Mouse (Mus musculus) 416B (cell line): ENCODE results near the gene Trp53inp2.

Source experiments
- DNase-seq: peaks from one replicate; pipeline ENCODE4 v3.0.0; 2011; ENCODE audit warnings: low read depth

Trp53inp2 gene

GRCm38 (mm10) chr2:155380261-155381059 is at the start of gene Trp53inp2:
TSS of gene Trp53inp2 (plus strand) at chr2:155381059.
- DNase-seq, result no peak

- DNase-seq, result no peak
Observed at GRCm38 (mm10) chr2:155331351-155331750, 49.5 kb upstream of the Trp53inp2 start.

- no peak for DNase-seq
Observed at GRCm38 (mm10) chr2:155333421-155333820, 47.4 kb upstream of the Trp53inp2 start.

GRCm38 (mm10) chr2:155335231-155335630 is 45.6 kb upstream of the Trp53inp2 start:
- DNase-seq, result peak; percentile 64

- no peak for DNase-seq
Observed at GRCm38 (mm10) chr2:155336254-155336653, 44.6 kb upstream of the Trp53inp2 start.

DNA sequence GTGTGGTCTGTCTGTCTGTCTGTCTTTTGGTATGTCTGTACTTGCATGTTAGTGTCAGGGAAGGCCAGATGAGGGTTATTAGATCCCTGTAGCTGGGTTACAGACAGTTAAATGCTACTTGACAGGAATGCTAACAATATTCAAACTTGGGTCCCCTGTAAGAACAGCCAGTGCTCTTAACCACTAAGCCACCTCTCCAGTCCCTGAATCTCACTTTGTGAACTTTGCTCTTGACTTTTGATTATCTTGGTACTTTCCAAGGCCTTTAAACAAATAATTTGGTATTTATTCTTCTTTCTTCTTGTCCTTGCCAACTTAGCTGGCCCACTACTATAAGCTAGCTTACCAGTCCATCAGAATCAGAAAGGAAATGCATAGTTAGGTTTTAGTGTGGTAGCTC is 40.7 kb upstream of the Trp53inp2 start:
- DNase-seq, result no peak

GRCm38 (mm10) chr2:155346670-155347069 is 34.2 kb upstream of the Trp53inp2 start:
- no peak for DNase-seq

DNA sequence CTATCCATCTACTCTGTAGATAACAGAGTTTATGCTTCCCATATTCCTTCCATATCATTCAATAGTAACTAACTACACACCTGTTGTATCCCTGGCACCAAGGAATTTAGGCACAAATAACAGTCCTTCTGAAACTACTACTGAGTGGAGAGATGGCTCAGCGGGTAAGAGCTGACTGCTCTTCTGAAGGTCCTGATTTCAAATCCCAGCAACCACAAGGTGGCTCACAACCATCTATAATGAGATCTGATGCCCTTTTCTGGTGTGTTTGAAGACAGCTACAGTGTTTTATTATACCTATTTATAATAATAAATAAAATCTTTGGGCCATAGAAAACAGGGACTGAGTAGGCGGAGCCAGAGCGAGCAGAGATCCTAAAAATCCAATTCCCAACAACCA is 26.5 kb upstream of the Trp53inp2 start:
- DNase-seq, result no peak

GRCm38 (mm10) chr2:155356971-155357591 is 23.8 kb upstream of the Trp53inp2 start, which contains the start of gene Pigu:
TSS of gene Pigu (minus strand) at chr2:155357430.
- peak; percentile 96 for DNase-seq

- DNase-seq, result no peak
Observed at GRCm38 (mm10) chr2:155357686-155358399, 23.0 kb upstream of the Trp53inp2 start.

GRCm38 (mm10) chr2:155367635-155368284 is 13.1 kb upstream of the Trp53inp2 start:
- peak; percentile 49 for DNase-seq

GRCm38 (mm10) chr2:155369333-155369883 is 11.5 kb upstream of the Trp53inp2 start:
- DNase-seq, result peak; percentile 74

GRCm38 (mm10) chr2:155372451-155372850 is 8.4 kb upstream of the Trp53inp2 start:
- DNase-seq, result no peak

DNA sequence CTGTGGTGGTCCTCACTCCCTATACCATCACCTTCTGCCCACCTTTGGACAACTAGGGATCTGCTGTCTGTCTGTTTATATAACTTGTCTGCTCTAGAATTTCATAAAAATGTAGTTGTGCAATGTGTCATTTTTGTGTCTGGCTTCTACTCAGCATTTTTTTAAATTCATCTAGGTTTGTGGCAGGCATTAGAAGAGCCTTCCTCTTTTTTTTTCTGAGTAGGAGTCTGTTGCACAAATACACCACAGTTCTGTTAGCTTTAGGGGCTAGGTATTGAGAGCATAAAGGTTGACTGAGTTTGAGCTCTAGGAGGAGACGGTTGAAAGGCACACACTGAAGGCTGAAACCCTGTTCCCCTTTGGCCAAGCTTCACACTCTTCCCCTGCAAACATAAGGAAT is 7.6 kb upstream of the Trp53inp2 start:
- DNase-seq, result peak; percentile 61

DNA sequence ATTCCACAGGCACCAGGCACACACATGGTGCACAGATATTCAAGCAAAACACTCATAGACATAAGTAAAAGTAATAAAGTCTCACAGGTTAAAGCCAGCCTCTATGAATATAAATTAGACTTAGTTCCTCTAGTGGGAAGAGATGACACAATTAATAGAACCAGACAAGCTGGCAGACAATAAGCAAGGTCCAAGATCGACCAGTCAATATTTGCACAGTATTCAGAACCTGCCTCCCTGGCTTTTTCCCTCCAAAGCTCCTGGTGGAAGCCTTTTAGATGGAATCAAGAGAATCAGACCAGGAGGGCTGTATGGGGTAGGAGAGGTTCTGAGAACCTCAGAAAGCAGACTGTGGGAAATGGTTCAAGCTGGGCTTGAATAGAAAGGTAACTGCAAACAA is 7.0 kb upstream of the Trp53inp2 start:
- no peak for DNase-seq

DNA sequence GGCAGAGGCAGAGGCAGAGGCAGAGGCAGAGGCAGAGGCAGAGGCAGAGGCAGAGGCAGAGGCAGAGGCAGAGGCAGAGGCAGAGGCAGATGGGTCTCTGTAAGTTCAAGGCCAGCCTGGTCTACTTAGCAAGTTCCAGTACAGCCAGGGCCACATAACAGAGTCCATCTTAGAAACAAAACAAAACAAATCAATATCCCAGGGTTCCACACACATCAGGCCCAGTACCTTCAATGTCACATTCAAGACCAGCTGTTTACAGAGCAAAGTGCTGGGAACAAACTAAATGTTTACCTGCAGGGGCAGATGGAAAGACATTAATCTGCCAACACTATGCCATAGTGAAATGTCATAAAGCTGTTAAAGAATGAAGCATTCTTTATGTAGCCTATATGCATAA is 6.3 kb upstream of the Trp53inp2 start:
- no peak for DNase-seq

DNA sequence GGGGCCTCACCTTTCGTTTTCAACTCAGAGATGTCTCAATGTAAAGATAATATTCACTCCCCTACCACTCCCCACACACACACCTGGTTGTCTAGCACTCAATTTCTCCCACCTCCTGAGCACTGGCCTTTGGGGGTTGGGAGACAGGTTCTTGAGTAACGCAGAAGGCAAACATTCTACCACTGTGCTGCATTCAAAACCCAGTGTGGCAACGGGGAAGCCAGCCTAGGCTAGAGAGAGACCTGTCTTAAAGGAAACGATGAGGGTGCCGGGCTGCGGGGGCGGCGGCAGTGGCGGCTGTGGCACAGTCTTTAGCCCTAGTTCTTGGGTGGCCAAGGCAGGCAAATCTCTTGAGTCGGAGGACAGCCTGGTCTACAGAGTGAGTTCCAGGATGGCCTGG is 4.7 kb upstream of the Trp53inp2 start:
- no peak for DNase-seq

DNA sequence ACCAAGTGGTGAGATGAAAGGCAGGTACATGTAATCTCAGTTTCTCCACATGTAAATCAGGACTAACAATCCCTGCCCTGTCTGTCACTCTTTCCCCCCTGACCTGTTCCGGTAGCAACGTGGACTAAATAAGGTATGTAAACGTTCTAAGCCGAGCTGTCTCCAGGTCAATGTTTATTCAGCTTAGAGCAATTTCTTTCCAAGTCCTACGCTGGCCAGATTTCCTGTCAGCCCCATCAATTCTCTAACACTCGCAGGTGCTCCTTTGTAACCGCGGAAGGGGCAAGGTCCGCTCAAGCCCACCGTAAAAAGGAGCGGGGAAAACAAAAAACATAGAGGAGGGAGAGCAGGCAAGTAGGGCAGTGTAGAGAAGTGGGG is 190 bp downstream of the Trp53inp2 start:
- no peak for DNase-seq

GRCm38 (mm10) chr2:155381643-155382331 is 928 bp downstream of the Trp53inp2 start:
- DNase-seq, result peak; percentile 95

- DNase-seq, result no peak
Observed at GRCm38 (mm10) chr2:155382332-155382700, 1.5 kb downstream of the Trp53inp2 start.

DNA sequence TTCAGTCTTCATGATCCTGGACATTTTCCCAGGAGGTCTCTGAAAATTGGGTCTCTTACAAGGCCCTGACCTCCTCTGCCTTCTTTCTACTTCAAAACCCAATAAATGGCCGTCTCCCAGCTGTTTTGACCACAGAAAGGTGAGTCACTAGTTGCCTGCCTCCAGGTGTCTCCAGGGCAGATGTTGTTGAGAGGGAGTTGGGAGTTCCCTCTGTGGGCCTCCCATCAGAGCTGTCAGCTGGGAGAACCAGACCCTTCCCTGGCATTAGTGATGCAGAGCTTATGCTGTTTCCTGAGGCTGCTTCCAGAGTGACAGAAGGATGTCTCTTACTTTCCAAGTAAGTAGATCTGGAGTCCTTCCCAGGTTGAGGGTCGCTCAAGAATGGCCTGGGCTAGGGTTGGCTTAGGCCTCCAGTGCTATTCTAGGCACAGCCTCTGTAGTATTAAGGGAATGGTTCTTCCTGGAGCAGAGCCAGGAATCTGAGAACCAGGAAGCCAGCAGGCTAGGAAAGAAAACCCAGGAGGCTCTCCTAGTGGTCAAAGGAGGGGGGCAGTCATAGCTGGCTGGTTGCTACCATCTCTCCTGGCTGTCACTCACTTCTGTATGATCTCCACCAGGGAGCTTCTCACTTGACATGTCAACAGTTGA is 2.1 kb downstream of the Trp53inp2 start:
- DNase-seq, result peak; percentile 31
